Mouse (Mus musculus): ENCODE results near the gene Pla2g2f. TPM values are rescaled to one million over a fixed set of nuclear protein-coding genes. Genes with fewer than 3 reads are reported as not detected.

The Pla2g2f gene
- polyA plus RNA-seq (2015; fragmentation: Nextera tagmentation; extraction: Ambion mirVana), result 0.19 and 0.93 TPM in 2 replicates

DNA sequence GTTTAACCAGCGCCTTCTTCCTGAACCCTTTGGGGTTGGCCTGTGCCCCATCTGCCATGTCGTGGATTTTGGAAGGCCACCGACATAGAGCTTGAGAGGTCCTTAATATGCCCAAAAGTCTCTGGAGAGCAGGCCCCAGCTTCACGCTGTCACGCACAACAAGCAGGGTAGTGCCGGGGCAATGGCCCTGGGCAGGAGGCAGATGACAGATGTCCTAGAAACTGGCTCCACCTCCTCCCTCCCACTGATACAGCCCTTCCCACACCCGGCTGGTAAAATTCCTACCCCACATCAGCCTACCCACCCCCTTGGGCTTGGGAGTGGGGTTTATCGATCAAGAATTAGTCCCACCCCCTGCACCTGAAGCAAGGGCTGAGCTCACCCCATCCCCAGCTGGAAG, at the start of gene Pla2g2f:
Gene Pla2g2f (minus strand): TSS at position 211 of the 400 bp plus-strand sequence.
- peaks cover 12% of the 10 kb centered on the region; the same call in 1 of the 2 replicates for H3K4me1 ChIP-seq
- no peak within 1 kb of the TSS for H3K4me2 ChIP-seq
- 72% methylated on average over 8 of the region's 8 CpGs for WGBS
- no peak within 1 kb of the TSS for H3K4me3 ChIP-seq (replicated peaks)
- H3K9me3 ChIP-seq (replicated peaks), result no peaks in the 10 kb centered on the region
- no peak for ATAC-seq (replicated peaks; ENCODE audit: low FRiP score)
- no peaks in the 10 kb centered on the region for H3K36me3 ChIP-seq
- no peak within 1 kb of the TSS for H3K9ac ChIP-seq
- no peaks in the 10 kb centered on the region for H3K27me3 ChIP-seq
- no peak within 1 kb of the TSS for H3K27ac ChIP-seq

DNA sequence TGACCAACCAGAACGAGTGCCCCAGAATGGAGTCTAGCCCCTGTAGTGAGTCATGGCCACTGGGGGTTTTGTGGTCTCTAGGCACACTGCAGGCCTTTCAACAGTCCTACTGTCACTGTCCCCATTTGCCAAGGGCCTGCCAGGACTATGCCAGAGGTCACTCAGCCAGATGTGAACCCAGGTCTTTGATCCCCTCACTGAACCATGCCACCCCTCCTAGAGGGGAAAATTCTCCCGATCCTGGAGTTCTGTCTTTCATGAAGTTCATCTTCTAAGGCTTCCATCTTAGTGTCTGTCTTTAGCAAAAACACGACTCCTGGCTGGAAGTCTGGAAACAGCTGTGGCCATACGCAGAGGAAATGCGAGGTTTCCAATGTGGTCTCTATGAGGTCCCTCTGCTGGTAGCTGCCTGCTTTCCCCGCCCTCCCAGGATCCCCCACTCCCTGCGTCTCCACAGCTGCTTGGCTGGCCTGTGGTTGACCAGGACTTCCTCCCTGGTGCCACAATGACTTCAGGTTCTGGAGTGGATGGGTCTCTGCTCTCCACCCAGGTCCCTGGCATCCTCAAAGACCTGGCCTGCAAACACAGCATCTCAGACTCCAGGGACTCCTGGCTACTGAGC, 49.6 kb upstream of the Pla2g2f start:
- 56% methylated on average over 7 of the region's 7 CpGs for WGBS
- no peak overlapping the region for H3K4me2 ChIP-seq
- no peak overlapping the region for H3K9ac ChIP-seq
- H3K4me3 ChIP-seq (replicated peaks), result no peak overlapping the region
- H3K4me1 ChIP-seq, result peaks cover 18% of the 10 kb centered on the region
- ATAC-seq (replicated peaks; ENCODE audit: low FRiP score), result no peak
- no peak overlapping the region for H3K27ac ChIP-seq
- no peaks in the 10 kb centered on the region for H3K9me3 ChIP-seq (replicated peaks)
- H3K27me3 ChIP-seq, result peaks cover under 1% of the 10 kb centered on the region; the same call in 1 of the 2 replicates
- no peaks in the 10 kb centered on the region for H3K36me3 ChIP-seq

- no peaks in the 10 kb centered on the region for H3K36me3 ChIP-seq
- no peak overlapping the region for H3K4me2 ChIP-seq
- peaks cover 18% of the 10 kb centered on the region for H3K4me1 ChIP-seq
- no peak overlapping the region for H3K9ac ChIP-seq
- no peaks in the 10 kb centered on the region for H3K9me3 ChIP-seq (replicated peaks)
- H3K27ac ChIP-seq, result no peak overlapping the region
- H3K4me3 ChIP-seq (replicated peaks), result no peak overlapping the region
- no peak for ATAC-seq (replicated peaks; ENCODE audit: low FRiP score)
- 88% methylated on average over 8 of the region's 8 CpGs for WGBS
- peaks cover 10% of the 10 kb centered on the region for H3K27me3 ChIP-seq
These were observed 48.7 kb upstream of the Pla2g2f start for GRCm38 (mm10) chr4:138806160-138806559.

- Histone ChIP-seq H3K4me2 (no peak overlapping the region), H3K4me1 (peaks cover 27% of the 10 kb centered on the region), H3K36me3 (no peaks in the 10 kb centered on the region), H3K9ac (no peak overlapping the region), H3K27ac (no peak overlapping the region), H3K9me3 (replicated peaks) (no peaks in the 10 kb centered on the region), H3K4me3 (replicated peaks) (no peak overlapping the region), H3K27me3 (peaks cover 11% of the 10 kb centered on the region)
- no peak for ATAC-seq (replicated peaks; ENCODE audit: low FRiP score)
- 33% methylated on average over 8 of the region's 8 CpGs for WGBS
These were observed 47.8 kb upstream of the Pla2g2f start for GRCm38 (mm10) chr4:138805248-138805647.

DNA sequence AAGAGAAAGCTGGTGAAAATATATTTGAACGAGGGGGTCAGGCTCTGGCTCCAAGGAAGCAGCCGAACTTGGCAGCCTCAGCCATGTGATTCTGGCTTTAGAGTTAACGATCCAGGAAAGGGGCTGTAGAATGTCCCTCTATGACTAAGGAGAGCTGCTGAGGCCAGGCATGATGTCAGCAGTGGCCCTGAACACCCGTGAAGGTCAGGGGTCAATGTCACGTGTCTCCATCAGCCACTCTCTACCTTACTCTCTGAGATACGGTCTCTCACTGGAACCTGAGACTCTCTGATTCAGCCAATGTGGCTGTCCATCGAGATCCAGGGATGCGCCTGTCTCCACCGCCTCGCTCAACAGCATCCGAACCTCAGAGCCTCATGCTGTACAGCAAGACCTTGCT, 45.5 kb upstream of the Pla2g2f start:
- Histone ChIP-seq H3K4me3 (replicated peaks) (no peak overlapping the region), H3K27ac (no peak overlapping the region), H3K4me2 (no peak overlapping the region), H3K27me3 (peaks cover 17% of the 10 kb centered on the region), H3K9ac (no peak overlapping the region), H3K4me1 (peaks cover 36% of the 10 kb centered on the region), H3K9me3 (replicated peaks) (no peaks in the 10 kb centered on the region), H3K36me3 (no peaks in the 10 kb centered on the region)
- ATAC-seq (replicated peaks; ENCODE audit: low FRiP score), result no peak
- WGBS, result 69% methylated on average over 11 of the region's 11 CpGs

DNA sequence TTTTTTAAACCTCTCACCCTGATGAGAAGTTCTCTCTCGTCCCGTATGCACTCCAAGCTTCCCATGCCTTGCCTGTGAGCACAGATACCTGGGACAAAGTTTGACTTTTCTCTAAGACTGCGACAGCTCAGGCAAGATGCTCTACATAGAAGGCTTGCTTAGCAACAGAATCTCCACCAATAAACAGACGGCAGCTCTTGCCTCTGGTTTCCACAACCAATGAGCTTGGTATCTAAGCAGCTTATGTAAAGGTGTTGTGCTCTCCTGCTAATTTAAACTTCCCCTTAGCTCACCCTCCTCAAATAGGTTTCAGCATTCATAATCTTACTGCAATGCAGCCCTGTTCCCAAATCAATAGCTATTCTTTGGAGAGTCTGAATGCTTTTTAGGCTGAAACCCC, 44.2 kb upstream of the Pla2g2f start:
- Histone ChIP-seq H3K4me3 (replicated peaks) (no peak overlapping the region), H3K4me1 (peaks cover 36% of the 10 kb centered on the region), H3K9ac (no peak overlapping the region), H3K4me2 (no peak overlapping the region), H3K27me3 (peaks cover 18% of the 10 kb centered on the region), H3K9me3 (replicated peaks) (no peaks in the 10 kb centered on the region), H3K27ac (no peak overlapping the region), H3K36me3 (no peaks in the 10 kb centered on the region)
- ATAC-seq (replicated peaks; ENCODE audit: low FRiP score), result no peak
- WGBS, result 76% methylated on average over 4 of the region's 4 CpGs

GRCm38 (mm10) chr4:138800134-138800744, 42.8 kb upstream of the Pla2g2f start:
- Histone ChIP-seq H3K4me2 (peak overlapping the region; percentile 34), H3K9me3 (replicated peaks) (peaks cover 2% of the 10 kb centered on the region; the same call in 1 of the 2 replicates), H3K27ac (peak overlapping the region; percentile 22; the same call in 1 of the 2 replicates), H3K9ac (no peak overlapping the region), H3K4me3 (replicated peaks) (no peak overlapping the region), H3K27me3 (peaks cover 18% of the 10 kb centered on the region), H3K36me3 (no peaks in the 10 kb centered on the region), H3K4me1 (peaks cover 33% of the 10 kb centered on the region)
- peak; percentile 77 for ATAC-seq (replicated peaks; ENCODE audit: low FRiP score)
- 24% methylated on average over 12 of the region's 12 CpGs for WGBS

DNA sequence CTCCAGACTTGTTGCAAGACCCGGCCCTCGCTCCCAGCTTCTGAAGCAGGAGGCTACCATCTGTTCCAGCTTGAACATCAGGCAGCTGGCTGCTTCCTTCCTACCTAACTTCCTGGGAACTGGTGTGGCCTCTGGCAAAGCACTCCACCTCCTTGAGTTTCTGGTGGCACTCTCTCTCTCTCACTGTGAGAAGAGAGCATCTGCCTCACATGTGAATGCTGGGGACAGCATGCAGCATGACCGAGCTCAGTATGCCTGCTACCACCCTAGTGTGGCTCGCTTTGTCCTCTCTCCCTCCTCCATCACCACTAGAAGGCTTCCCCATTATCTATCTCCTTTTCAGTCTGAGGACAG, 39.8 kb upstream of the Pla2g2f start:
- no peak overlapping the region for H3K4me2 ChIP-seq
- 58% methylated on average over 4 of the region's 4 CpGs for WGBS
- no peak for ATAC-seq (replicated peaks; ENCODE audit: low FRiP score)

DNA sequence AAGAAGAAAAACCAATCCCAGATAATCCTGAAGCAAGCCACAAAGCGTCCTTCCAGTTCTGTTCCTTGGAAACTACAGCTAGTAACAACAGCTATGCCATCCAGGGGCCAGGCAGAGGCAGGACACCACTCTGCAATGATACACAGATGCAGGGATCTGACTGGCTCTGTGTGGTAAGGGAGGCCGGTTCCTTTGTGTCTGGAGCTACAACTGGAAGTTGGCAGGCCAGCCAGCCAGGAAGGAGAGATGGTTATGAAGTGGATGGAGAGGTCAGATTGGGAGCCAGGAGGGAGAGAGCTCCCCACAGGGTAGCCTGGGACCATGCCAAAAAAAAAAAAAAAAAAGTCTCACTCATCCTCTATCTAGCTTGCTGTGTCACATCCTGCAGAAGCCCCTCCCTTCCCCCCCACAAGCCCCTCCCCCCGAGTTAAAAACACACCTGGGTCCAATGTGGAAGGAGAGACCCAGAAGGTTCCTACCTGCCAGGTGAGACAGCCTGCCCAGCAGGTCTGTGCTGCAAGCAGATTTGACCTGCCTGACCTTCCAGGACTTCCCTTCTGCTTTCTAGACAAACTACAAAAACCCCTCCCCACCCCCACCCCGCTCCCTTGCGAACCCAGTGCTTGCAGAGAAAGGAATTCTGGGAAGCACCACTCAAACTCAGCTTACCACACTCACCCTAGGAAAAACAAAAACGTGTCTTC, 39.2 kb upstream of the Pla2g2f start:
- no peak overlapping the region for H3K4me2 ChIP-seq
- no peak overlapping the region for H3K9ac ChIP-seq
- peaks cover 5% of the 10 kb centered on the region; the same call in 1 of the 2 replicates for H3K9me3 ChIP-seq (replicated peaks)
- WGBS, result 42% methylated on average over 6 of the region's 6 CpGs
- H3K27ac ChIP-seq, result no peak overlapping the region
- H3K36me3 ChIP-seq, result no peaks in the 10 kb centered on the region
- no peak for ATAC-seq (replicated peaks; ENCODE audit: low FRiP score)
- H3K4me3 ChIP-seq (replicated peaks), result no peak overlapping the region
- peaks cover 28% of the 10 kb centered on the region for H3K4me1 ChIP-seq
- H3K27me3 ChIP-seq, result peaks cover 14% of the 10 kb centered on the region

More for the DNA sequence above, 39.8 kb upstream of the Pla2g2f start:
- Histone ChIP-seq H3K27ac (no peak overlapping the region), H3K9ac (no peak overlapping the region), H3K4me3 (replicated peaks) (no peak overlapping the region), H3K27me3 (peaks cover 18% of the 10 kb centered on the region), H3K9me3 (replicated peaks) (peaks cover 5% of the 10 kb centered on the region; the same call in 1 of the 2 replicates), H3K4me1 (peaks cover 28% of the 10 kb centered on the region), H3K36me3 (no peaks in the 10 kb centered on the region)

DNA sequence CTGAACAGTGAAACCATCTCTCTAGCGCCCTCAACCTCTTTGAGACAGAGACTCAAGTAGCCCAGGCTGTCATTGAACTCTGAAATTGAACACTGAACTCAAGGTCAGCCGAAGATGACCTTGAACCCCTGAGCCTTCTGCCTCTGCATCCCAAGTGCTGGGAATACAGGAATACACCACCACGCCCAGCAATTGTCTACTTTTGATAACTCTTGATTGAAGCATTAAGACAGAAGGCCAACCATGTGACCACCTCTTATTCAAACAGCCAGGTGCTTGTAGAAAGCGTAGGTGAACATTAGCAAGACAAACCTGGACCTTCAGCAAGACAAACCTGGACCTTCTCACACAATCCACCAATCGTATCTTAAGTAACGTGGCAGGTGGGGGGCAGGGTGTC, 36.9 kb upstream of the Pla2g2f start:
- no peaks in the 10 kb centered on the region for H3K36me3 ChIP-seq
- no peak overlapping the region for H3K27ac ChIP-seq
- H3K4me1 ChIP-seq, result peaks cover 10% of the 10 kb centered on the region
- H3K4me2 ChIP-seq, result no peak overlapping the region
- WGBS, result 92% methylated on average over 6 of the region's 6 CpGs
- H3K9ac ChIP-seq, result no peak overlapping the region
- H3K4me3 ChIP-seq (replicated peaks), result no peak overlapping the region
- ATAC-seq (replicated peaks; ENCODE audit: low FRiP score), result no peak
- H3K27me3 ChIP-seq, result peaks cover 7% of the 10 kb centered on the region; the same call in 1 of the 2 replicates
- H3K9me3 ChIP-seq (replicated peaks), result peaks cover 5% of the 10 kb centered on the region; the same call in 1 of the 2 replicates

GRCm38 (mm10) chr4:138793276-138793675, 35.9 kb upstream of the Pla2g2f start:
- no peak overlapping the region for H3K9ac ChIP-seq
- peaks cover 5% of the 10 kb centered on the region; the same call in 1 of the 2 replicates for H3K9me3 ChIP-seq (replicated peaks)
- 65% methylated on average over 2 of the region's 2 CpGs for WGBS
- peaks cover 5% of the 10 kb centered on the region; the same call in 1 of the 2 replicates for H3K27me3 ChIP-seq
- peaks cover 10% of the 10 kb centered on the region for H3K4me1 ChIP-seq
- H3K27ac ChIP-seq, result no peak overlapping the region
- H3K4me2 ChIP-seq, result no peak overlapping the region
- no peaks in the 10 kb centered on the region for H3K36me3 ChIP-seq
- no peak overlapping the region for H3K4me3 ChIP-seq (replicated peaks)
- no peak for ATAC-seq (replicated peaks; ENCODE audit: low FRiP score)

DNA sequence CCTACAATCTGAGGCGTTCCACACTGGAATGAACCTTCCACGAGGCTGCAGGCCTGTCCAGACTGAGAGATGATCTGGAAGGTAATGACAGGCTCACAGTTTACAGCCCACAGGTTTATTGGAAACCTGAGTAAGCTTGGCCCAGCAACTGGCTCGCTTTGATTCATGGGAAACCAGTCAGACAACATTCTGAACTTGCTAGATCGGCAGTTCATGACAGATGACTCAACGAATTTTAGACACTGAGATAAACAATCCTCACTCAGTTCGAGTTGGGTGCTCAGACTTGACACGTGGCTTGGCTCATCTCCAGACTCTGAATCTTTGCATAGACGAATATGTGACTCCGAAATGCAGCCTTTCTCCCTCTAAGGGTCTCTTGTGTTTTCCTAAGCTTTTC, 35.2 kb upstream of the Pla2g2f start:
- H3K27ac ChIP-seq, result no peak overlapping the region
- H3K36me3 ChIP-seq, result no peaks in the 10 kb centered on the region
- H3K9ac ChIP-seq, result no peak overlapping the region
- 23% methylated on average over 9 of the region's 9 CpGs for WGBS
- H3K4me1 ChIP-seq, result peaks cover 10% of the 10 kb centered on the region
- H3K27me3 ChIP-seq, result no peaks in the 10 kb centered on the region
- peaks cover 5% of the 10 kb centered on the region; the same call in 1 of the 2 replicates for H3K9me3 ChIP-seq (replicated peaks)
- no peak overlapping the region for H3K4me3 ChIP-seq (replicated peaks)
- H3K4me2 ChIP-seq, result no peak overlapping the region
- no peak for ATAC-seq (replicated peaks; ENCODE audit: low FRiP score)

All from kidney, embryonic 15.5 days (tissue).